Mouse (Mus musculus) adrenal gland, postnatal 10 days (tissue): Measurements from ENCODE around the gene Col23a1. TPM values are rescaled to one million over a fixed set of nuclear protein-coding genes. Genes with fewer than 3 reads are reported as not detected.
A peak's percentile ranks its signal among the peaks of the same experiment; 100 is the strongest.

Experiments used
- DNase-seq: peaks from one replicate; pipeline ENCODE4 v3.0.0; 2021; ENCODE audit warnings: mixed read lengths
- total RNA-seq, 2 experiments: library from RNA; stranded (reverse); gene quantifications; 2 replicates each; pipeline ENCODE4 v1.2.3; 2021

The Col23a1 gene
- total RNA-seq, 2 experiments from 2014 or later = 8.6 to 11.0 TPM

DNA sequence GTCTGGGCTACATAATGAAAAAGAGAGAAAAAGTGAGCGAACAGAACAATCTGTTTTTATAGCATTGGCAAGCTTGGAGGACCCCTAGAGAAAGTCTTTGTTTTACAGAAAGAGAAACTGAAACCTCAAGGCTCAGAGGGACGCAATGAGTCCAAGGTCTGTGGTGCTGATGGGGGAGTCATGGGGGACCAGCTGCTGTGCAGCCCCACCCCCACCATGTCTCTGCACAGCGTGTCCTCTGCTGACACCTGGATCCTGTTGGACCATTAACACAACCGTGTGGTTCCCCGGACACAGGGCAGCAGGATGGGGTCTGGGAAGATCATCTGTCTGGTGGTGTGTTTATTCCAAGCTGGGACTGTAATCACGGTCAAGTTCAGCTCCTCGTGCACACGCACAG lies 142.2 kb downstream of the Col23a1 start:
- peak; percentile 27 for DNase-seq

DNA sequence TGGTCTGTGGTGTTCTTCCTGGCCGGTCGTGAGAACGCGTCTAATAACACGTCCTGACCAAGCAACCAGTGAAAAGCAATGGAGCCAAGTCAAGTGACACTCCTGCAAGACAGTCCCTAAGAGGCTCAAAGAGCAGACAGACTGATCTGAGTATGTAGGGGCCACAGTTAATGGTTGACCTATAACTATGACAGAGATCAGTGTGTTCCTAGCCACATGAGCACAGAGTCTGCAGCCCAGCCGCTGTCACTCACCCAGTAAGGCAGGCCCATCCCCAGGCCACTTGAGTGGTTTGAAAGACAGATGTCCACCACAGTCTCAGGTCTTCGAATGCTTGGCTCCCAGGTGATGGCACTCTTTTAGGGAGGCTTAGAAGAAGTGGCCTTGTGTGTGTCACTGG lies 152.3 kb downstream of the Col23a1 start:
- no peak for DNase-seq

DNA sequence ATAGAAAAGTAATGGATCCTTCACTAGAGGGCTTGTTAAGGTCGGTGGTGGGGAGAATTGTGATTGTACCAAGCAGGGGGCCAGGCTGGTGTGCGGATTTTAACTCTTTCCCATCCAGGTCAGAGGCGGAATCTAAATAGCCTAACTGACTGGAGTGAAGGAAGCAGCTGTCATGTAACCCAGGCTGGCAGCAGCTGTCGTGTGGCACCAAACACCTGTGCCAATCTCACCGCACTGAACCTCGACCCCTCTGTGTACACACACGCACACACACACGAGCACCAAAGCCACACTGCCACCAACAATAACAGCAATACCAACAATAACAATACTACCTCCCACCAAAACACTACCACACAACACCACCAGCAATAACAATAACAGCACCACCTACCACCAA lies 152.9 kb downstream of the Col23a1 start:
- DNase-seq = no peak

- DNase-seq = no peak
Measured at GRCm38 (mm10) chr11:51443818-51444217, 154.1 kb downstream of the Col23a1 start.

GRCm38 (mm10) chr11:51444649-51445048 lies 154.9 kb downstream of the Col23a1 start:
- peak; percentile 36 for DNase-seq

DNA sequence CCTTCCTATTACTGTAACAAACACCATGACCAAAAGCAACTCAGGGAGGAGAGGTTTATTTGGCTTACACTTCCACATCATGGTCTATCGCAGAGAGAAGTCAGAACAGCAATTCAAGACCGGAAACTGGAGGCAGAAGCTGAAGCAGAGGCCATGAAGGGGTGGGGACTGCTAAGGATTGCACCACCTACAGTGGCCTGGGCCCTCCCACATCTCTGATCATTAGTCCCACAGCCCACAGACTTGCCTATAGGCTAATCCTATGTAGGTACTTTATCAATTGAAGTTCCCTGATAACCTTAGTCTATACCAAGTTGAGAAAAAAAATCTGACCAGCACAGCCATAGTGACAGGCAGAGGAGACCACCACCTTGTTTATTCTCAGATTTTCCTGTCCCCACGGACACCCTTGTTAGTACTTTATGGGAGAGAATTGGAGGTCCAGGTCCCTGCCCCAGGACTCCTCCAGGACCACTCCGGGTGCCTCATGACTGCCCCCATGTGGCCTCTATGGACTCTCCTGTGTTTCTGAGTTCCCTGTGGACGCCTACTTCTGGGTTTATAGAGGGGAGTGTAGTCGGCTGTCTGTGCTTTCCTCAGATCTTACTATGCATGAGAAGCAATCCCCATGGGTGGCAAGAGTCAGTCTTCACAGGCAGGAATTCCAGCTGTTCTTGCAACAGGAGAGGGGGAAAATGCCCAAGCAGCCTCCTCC lies 157.1 kb downstream of the Col23a1 start:
- DNase-seq = peak; percentile 82

GRCm38 (mm10) chr11:51448256-51448655 lies 158.5 kb downstream of the Col23a1 start:
- DNase-seq = no peak

DNA sequence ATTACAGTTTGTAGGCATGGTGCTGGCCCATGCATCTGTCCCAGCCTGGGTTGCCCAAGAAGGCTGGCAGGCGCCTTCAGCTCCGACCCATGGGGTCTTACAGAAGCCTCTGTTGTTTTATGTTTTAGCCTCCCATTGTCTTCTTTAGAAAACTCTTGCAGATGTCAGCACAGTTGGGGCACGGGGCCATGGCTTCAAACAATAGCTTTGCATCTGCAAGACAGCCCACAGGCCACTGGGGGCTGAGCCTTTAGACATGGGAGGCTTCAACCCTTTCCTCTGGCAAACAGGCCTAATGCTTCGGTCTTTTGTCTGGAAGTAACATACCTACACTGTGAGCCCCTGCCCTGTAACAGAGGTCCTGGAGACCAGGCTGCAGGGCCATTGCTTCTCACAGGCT lies 159.0 kb downstream of the Col23a1 start:
- DNase-seq = no peak

GRCm38 (mm10) chr11:51449881-51450280 lies 160.2 kb downstream of the Col23a1 start:
- no peak for DNase-seq

DNA sequence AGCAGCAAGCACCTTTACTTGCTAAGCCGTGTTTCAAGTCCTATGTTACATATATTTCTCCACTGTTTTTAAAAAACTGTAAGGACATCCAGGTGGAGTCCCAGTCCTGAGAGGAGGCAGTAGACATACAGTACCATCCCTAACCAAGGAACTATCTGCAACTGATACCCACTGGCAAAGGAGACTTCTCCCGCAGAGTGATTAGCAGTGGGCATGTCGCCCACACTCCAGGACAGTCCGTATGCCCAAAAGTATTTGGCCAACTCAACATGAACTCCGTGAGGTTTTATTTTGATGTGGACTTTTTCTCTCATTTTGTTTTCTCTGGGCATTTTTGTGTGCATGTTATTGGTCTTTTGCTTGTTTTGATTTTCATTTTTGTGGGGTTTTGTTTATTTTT lies 161.6 kb downstream of the Col23a1 start:
- no peak for DNase-seq

DNA sequence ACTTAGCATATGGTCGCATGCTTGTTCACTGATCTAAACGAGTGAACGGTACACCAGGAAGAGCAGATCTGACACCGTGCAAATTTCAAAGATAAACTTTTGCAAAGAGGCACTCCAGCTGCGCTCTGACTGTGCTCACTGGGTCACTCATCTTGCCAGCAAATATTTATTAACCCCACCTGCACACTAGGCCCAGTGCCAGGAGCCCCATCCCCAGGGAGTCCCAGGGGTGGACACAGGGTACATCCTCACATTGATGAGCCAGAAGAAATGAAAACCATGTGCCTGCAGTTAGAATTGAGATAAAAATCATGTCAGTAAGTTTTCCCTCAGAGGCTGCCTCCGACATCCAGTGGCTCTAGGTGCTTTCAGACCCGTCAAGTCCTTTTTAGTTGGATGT lies 162.2 kb downstream of the Col23a1 start:
- no peak for DNase-seq

GRCm38 (mm10) chr11:51453742-51454141 lies 164.0 kb downstream of the Col23a1 start:
- DNase-seq = peak; percentile 47

DNA sequence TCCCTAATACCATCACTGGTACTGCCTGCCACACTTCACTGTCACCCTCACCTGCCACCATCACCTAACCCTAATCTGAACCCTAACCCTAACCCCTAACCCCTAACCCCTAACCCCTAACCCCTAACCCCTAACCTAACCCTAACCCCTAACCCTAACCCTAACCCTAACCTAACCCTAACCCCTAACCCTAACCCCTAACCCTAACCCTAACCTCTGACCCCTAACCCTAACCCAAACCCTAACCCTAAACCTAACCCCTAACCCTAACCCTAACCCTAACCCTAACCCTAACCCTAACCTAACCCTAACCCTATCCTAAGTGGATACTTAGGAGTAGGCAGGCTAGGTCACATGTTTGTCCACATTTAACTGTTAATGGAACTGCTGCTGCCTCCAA lies 165.8 kb downstream of the Col23a1 start:
- no peak for DNase-seq

- no peak for DNase-seq
Measured at GRCm38 (mm10) chr11:51457624-51458023, 167.9 kb downstream of the Col23a1 start.

- no peak for DNase-seq
Measured at GRCm38 (mm10) chr11:51458649-51459048, 168.9 kb downstream of the Col23a1 start.

DNA sequence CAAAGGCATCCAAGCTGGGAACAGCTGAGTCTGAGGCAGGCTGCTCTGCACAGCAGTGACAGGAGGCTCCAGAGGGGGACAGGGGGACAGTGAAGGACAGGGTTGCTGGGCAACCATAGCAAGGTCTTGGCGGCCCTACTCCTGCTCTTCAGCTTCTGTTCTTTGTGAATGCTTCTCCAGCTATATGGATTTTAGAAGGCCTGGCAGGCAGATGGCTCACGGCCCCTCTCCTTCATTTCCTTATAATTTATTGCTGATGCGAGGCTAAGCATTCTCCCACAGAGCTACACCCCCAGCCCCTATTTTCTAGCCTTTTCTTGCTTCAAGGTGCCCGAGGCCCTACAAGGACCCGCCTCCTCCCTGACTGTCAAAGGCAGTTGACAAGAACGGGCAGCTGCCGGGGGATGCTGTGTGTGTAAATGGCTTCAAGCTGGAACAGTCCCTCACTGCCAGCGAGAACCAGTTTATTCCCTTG lies 169.9 kb downstream of the Col23a1 start:
- DNase-seq = no peak

DNA sequence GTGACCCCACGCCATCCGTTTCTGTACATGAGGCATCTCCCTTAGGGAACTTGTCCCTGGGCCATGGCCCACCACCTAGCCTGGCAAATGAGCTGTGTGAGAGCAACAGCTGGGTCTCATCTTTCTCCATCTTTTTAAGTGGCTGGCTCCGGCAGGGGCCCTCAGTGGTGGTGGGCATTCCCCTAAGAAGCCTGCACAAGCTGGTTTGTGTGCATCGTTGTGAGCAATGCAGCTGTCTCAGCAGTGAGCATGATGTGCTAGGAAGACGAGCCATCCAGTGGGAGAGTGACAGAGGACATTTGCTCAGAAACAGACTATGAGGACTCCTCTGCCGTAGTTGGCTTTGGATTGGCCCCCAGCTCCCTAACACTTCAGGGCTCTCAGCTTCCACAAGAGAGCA lies 179.0 kb downstream of the Col23a1 start:
- no peak for DNase-seq

DNA sequence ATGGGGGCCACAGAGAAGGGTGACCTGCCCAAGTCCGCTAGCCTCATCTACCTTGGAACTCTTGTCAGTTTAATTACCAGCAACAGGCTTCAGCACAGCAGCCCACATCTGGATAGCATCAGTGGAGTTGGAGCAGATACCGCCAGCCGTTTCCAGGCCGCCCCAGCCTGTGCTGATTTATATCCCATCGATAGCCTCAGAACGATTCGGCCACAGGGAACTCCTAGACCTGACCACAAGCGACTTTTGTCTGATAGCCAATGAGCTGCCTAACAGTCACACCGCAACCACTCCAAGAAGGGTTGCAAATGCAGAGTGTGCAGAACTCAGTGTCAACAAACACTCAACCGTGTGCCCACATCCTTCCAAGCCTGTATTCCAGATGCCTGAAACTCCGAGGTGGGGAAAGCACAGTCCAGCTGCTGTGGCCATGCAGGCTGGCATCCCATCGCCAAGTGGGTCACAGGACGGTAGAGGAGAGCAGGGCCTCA lies 179.7 kb downstream of the Col23a1 start:
- DNase-seq = no peak

GRCm38 (mm10) chr11:51470383-51471144 lies 180.8 kb downstream of the Col23a1 start:
- no peak for DNase-seq

- DNase-seq = no peak
Measured at GRCm38 (mm10) chr11:51473686-51474085, 184.0 kb downstream of the Col23a1 start.

DNA sequence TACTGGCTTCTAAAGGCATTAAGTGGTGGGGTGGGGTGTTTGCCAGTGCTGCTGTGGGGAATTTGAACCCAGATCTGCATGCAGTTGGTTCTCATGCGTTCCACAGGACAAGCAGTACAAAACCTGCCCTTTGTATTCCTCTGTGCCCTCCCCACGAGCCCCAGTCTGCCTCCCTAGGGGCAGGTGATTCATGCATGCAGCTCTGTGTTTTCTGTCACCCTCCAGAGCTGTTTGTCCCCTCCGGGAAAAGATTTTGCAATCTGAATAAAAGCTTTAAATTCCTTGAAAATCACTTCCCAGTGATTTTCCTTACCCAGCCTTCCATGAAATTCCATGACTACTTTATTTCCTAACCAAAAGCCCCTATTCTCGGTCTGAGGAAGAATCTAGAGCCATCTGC lies 186.8 kb downstream of the Col23a1 start:
- DNase-seq = no peak

DNA sequence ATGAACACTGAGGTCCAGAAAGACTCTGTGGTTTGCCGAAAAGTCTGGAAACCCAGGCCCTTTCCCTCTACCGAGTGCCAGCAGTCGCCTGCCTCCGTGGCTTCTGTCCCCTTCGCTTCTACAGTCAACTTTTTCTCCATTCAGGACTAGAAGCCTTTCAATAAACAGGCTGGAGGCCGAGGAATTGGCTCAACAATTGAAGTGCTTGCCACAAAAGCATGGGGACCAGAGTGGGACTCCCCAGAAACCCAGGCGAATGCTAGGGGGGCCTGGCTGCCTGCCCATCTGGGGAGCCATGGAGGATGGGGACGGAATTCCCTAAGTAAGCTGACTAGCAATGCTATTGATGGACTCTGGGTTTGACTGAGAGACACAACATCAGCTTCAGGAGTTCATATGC lies 187.9 kb downstream of the Col23a1 start:
- DNase-seq = no peak

DNA sequence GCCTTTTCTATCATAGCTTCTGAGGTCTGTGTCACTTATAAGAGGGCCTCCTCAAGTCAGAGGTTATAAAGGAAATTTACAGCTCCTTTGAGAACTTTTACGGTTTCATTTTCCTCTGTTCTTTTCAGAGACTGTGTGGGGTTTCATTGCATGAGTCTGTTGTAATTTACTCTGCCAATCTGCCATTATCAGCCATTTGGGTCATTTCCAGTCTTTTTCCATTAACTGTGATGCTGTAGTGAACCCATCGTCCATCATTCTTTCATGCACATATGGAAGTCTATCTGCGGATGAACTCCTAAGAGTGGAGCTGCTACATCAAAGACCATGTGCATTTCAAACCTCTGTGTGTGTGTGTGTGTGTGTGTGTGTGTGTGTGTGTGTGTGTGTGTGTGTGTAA lies 192.5 kb downstream of the Col23a1 start:
- DNase-seq = no peak
